Mouse (Mus musculus): Measurements from ENCODE around the gene Sfrp5. TPM values are rescaled to one million over a fixed set of nuclear protein-coding genes. Genes with fewer than 3 reads are reported as not detected.
A peak's percentile ranks its signal among the peaks of the same experiment; 100 is the strongest.

The Sfrp5 gene
- polyA plus RNA-seq, 1 experiment from 2014 or later, result 1.2 TPM

- no peak overlapping the region for H3K4me3 ChIP-seq (ENCODE audit: low read depth, low read length)
- no peaks in the 10 kb centered on the region for H3K27me3 ChIP-seq (ENCODE audit: control insufficient read depth, insufficient read depth, low read length)
- H3K4me2 ChIP-seq (ENCODE audit: low read depth, low read length), result no peak overlapping the region
- peak overlapping the region; percentile 13; the same call in 1 of the 2 replicates for H3K9ac ChIP-seq (replicated peaks; ENCODE audit: low read length)
- no peak overlapping the region; the same call in 1 of the 2 replicates for H3K27ac ChIP-seq (replicated peaks; ENCODE audit: low read depth, low read length)
- H3K9me3 ChIP-seq (replicated peaks; ENCODE audit: control insufficient read depth, low read length), result no peaks in the 10 kb centered on the region
- ATAC-seq (replicated peaks; ENCODE audit: insufficient number of reproducible peaks, low FRiP score, low TSS enrichment, low read depth) (no peak), DNase-seq (ENCODE audit: low spot score) (no peak)
- H3K4me1 ChIP-seq (ENCODE audit: control insufficient read depth, insufficient read depth, low read length), result peaks cover 4% of the 10 kb centered on the region; the same call in 1 of the 2 replicates
- 45% methylated on average over 13 of the region's 13 CpGs for WGBS
- no peaks in the 10 kb centered on the region for H3K36me3 ChIP-seq (replicated peaks; ENCODE audit: control insufficient read depth, insufficient read depth, low read depth, low read length)
Measured at GRCm38 (mm10) chr19:42158246-42159017, 43.6 kb downstream of the Sfrp5 start.

- Histone ChIP-seq H3K4me2 (ENCODE audit: low read depth, low read length) (no peak overlapping the region), H3K9ac (replicated peaks; ENCODE audit: low read length) (peak overlapping the region; percentile 13; the same call in 1 of the 2 replicates), H3K4me1 (ENCODE audit: control insufficient read depth, insufficient read depth, low read length) (peaks cover 4% of the 10 kb centered on the region; the same call in 1 of the 2 replicates), H3K27ac (replicated peaks; ENCODE audit: low read depth, low read length) (no peak overlapping the region; the same call in 1 of the 2 replicates), H3K9me3 (replicated peaks; ENCODE audit: control insufficient read depth, low read length) (no peaks in the 10 kb centered on the region), H3K4me3 (ENCODE audit: low read depth, low read length) (no peak overlapping the region), H3K36me3 (replicated peaks; ENCODE audit: control insufficient read depth, insufficient read depth, low read depth, low read length) (no peaks in the 10 kb centered on the region), H3K27me3 (ENCODE audit: control insufficient read depth, insufficient read depth, low read length) (no peaks in the 10 kb centered on the region; the same call in 1 of the 2 replicates)
- no peak for ATAC-seq (replicated peaks; ENCODE audit: insufficient number of reproducible peaks, low FRiP score, low TSS enrichment, low read depth)
- WGBS, result 53% methylated on average over 12 of the region's 12 CpGs
- no peak for DNase-seq (ENCODE audit: low spot score)
Measured at GRCm38 (mm10) chr19:42157493-42158237, 44.4 kb downstream of the Sfrp5 start.

- Histone ChIP-seq H3K27ac (replicated peaks; ENCODE audit: low read depth, low read length) (no peak overlapping the region), H3K4me2 (ENCODE audit: low read depth, low read length) (no peak overlapping the region), H3K27me3 (ENCODE audit: control insufficient read depth, insufficient read depth, low read length) (no peaks in the 10 kb centered on the region; the same call in 1 of the 2 replicates), H3K36me3 (replicated peaks; ENCODE audit: control insufficient read depth, insufficient read depth, low read depth, low read length) (no peaks in the 10 kb centered on the region), H3K9ac (replicated peaks; ENCODE audit: low read length) (no peak overlapping the region), H3K4me1 (ENCODE audit: control insufficient read depth, insufficient read depth, low read length) (no peaks in the 10 kb centered on the region), H3K9me3 (replicated peaks; ENCODE audit: control insufficient read depth, low read length) (no peaks in the 10 kb centered on the region), H3K4me3 (ENCODE audit: low read depth, low read length) (no peak overlapping the region)
- no peak for ATAC-seq (replicated peaks; ENCODE audit: insufficient number of reproducible peaks, low FRiP score, low TSS enrichment, low read depth)
- 4% methylated on average over 6 of the region's 6 CpGs for WGBS
- peak; percentile 89 for DNase-seq (ENCODE audit: low spot score)
Measured at GRCm38 (mm10) chr19:42151990-42152389, 50.1 kb downstream of the Sfrp5 start.

GRCm38 (mm10) chr19:42148569-42148860, 53.5 kb downstream of the Sfrp5 start:
- DNase-seq (ENCODE audit: low spot score), result no peak
- Histone ChIP-seq H3K4me1 (ENCODE audit: control insufficient read depth, insufficient read depth, low read length) (no peaks in the 10 kb centered on the region), H3K9me3 (replicated peaks; ENCODE audit: control insufficient read depth, low read length) (no peaks in the 10 kb centered on the region), H3K9ac (replicated peaks; ENCODE audit: low read length) (peak overlapping the region; percentile 77), H3K27me3 (ENCODE audit: control insufficient read depth, insufficient read depth, low read length) (no peaks in the 10 kb centered on the region; the same call in 1 of the 2 replicates), H3K4me3 (ENCODE audit: low read depth, low read length) (peak overlapping the region; percentile 64), H3K27ac (replicated peaks; ENCODE audit: low read depth, low read length) (no peak overlapping the region), H3K4me2 (ENCODE audit: low read depth, low read length) (peak overlapping the region; percentile 74), H3K36me3 (replicated peaks; ENCODE audit: control insufficient read depth, insufficient read depth, low read depth, low read length) (no peaks in the 10 kb centered on the region)
- WGBS, result 13% methylated on average over 7 of the region's 7 CpGs
- 0 out of 2 replicates have a peak, but pooled peaks have one; percentile 11 for ATAC-seq (replicated peaks; ENCODE audit: insufficient number of reproducible peaks, low FRiP score, low TSS enrichment, low read depth)

Other genes starting within 250 kb of the Sfrp5 start
- 37.8 and 39.1 TPM in 2 replicates for gene Mms19, start 221.1 kb downstream of the Sfrp5 start, polyA plus RNA-seq (2014; fragmentation: Nextera tagmentation; extraction: Ambion mirVana)
- 7.1 and 8.8 TPM in 2 replicates for gene Ubtd1, start 220.5 kb downstream of the Sfrp5 start, polyA plus RNA-seq (2014; fragmentation: Nextera tagmentation; extraction: Ambion mirVana)
- not detected in 2 replicates for gene Ankrd2, start 166.3 kb downstream of the Sfrp5 start, polyA plus RNA-seq (2014; fragmentation: Nextera tagmentation; extraction: Ambion mirVana)
- gene Hoga1, start 156.6 kb downstream of the Sfrp5 start, polyA plus RNA-seq (2014; fragmentation: Nextera tagmentation; extraction: Ambion mirVana), result 1.1 and 1.2 TPM in 2 replicates
- not detected in 2 replicates for gene 4933411K16Rik, start 150.0 kb downstream of the Sfrp5 start, polyA plus RNA-seq (2014; fragmentation: Nextera tagmentation; extraction: Ambion mirVana)
- 42.8 and 48.9 TPM in 2 replicates for gene Morn4, start 115.9 kb downstream of the Sfrp5 start, polyA plus RNA-seq (2014; fragmentation: Nextera tagmentation; extraction: Ambion mirVana)
- 22.4 and 24.3 TPM in 2 replicates for gene Pi4k2a, start 111.8 kb downstream of the Sfrp5 start, polyA plus RNA-seq (2014; fragmentation: Nextera tagmentation; extraction: Ambion mirVana)
- gene Avpi1, start 73.2 kb downstream of the Sfrp5 start, polyA plus RNA-seq (2014; fragmentation: Nextera tagmentation; extraction: Ambion mirVana), result 22.1 and 22.9 TPM in 2 replicates
- 10.9 and 16.6 TPM in 2 replicates for gene Marveld1, start 54.9 kb downstream of the Sfrp5 start, polyA plus RNA-seq (2014; fragmentation: Nextera tagmentation; extraction: Ambion mirVana)
- gene Zfyve27, start 38.3 kb downstream of the Sfrp5 start, polyA plus RNA-seq (2014; fragmentation: Nextera tagmentation; extraction: Ambion mirVana), result 10.2 and 14.0 TPM in 2 replicates
- 0.73 and 1.2 TPM in 2 replicates for gene Golga7b, start 45.3 kb upstream of the Sfrp5 start, polyA plus RNA-seq (2014; fragmentation: Nextera tagmentation; extraction: Ambion mirVana)
- gene Crtac1, start 229.5 kb upstream of the Sfrp5 start, polyA plus RNA-seq (2014; fragmentation: Nextera tagmentation; extraction: Ambion mirVana), result 5.8 and 8.4 TPM in 2 replicates

Data from embryonic facial prominence, embryonic 11.5 days (tissue).